Mouse (Mus musculus) mouse embryonic stem cell (cell line): ENCODE measurements around the gene Cxcr2.
"Not testable (repeated sequence)": the region's sequence is repeated elsewhere in the genome, so short reads cannot be mapped to it uniquely, and the experiment has no call there.

Source experiments
- in situ Hi-C, 2 experiments: fragments of 300-500 bp; cut with MboI; formaldehyde crosslinking; loops; 1 replicate in 1 of 2; 3 replicates in 1 of 2; pipeline ENCODE4 v1.14.3; 2019 to 2020; ENCODE audit warnings: low sequenced_read_pairs in 2 of 2, low pct_unique_long_range_greater_than_20kb in 1 of 2, mixed read lengths in 1 of 2; ENCODE audit not compliant: unreplicated experiment in 1 of 2

Cxcr2 gene

GRCm38 (mm10) chr1:74133954-74134353, 19.8 kb upstream of the Cxcr2 start:
- in situ Hi-C loops = no loop called here

- in situ Hi-C loops = no loop called here
Measured at GRCm38 (mm10) chr1:74135326-74135950, 18.4 kb upstream of the Cxcr2 start.

GRCm38 (mm10) chr1:74139415-74139814, 14.4 kb upstream of the Cxcr2 start:
- in situ Hi-C loops = no loop called here

- in situ Hi-C loops = no loop called here
Measured at GRCm38 (mm10) chr1:74141781-74142180, 12.0 kb upstream of the Cxcr2 start.

DNA sequence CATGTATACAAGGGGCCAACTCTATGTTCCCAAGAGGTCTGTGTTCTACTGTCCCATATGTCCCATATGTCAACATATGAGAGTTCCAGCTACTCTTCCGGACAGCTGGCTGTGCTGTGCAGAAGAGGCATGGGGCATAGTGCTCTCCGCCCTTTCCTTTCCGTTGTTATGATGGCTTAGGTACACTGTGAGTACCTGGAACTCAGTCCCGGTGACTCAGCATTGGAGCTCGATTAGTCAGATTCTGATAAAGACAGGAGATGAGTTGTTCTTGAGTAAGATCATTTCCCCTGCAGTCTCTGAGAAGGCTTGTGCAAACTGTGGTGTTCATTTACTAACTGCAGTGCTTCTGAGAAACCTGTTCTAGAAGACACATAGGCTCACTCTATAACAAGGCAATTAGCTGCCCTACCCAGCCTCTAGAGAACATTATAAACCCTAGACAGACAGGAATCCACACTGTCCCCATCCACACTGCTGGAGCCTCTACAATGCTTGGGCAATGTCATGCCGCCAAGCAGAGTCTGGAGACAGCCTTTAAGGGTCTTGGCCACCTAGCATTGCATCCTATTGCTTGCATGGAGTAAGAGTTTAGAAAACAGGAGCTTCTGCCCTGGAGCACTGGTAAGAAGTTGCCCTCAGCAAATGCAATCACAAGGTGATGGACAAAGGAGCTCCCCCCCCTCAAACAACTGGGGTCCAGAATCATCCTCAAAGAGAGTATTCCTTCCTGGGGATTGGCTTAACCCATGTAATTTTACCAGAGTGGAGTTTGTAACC, 4.5 kb upstream of the Cxcr2 start:
- in situ Hi-C loops = no loop called here

GRCm38 (mm10) chr1:74150101-74150500, 3.7 kb upstream of the Cxcr2 start:
- in situ Hi-C loops = no loop called here

- in situ Hi-C loops = no loop called here
Measured at GRCm38 (mm10) chr1:74151091-74151490, 2.7 kb upstream of the Cxcr2 start.

DNA sequence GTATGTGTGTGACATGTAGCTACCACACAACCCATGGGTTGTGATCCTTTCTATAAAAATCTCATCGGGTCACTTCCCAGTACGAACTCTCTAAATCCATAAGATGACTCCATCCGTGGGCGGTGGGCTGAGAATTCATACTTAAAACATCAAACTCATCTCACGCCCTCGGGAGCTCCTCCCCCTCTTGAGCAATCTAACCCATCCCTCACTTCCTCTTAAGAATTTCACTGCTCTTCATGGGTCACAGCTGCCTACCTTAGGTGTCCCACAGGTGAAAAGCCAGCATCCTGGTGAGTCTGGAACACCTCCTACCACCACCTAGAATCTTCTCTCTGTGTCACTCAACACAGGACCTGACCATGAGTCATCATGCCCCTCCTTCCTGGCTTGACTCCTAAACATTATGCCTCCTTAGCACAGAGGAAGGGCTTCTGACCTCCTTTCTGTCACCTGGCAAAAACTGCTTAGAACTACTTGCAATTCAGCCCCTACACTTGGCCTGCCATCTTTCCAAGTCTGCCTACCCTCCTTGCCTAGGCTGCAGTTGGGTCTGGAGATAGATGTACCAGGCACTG, 1.7 kb downstream of the Cxcr2 start:
- in situ Hi-C loops = no loop called here

- in situ Hi-C loops = no loop called here
Measured at GRCm38 (mm10) chr1:74156381-74156910, 2.7 kb downstream of the Cxcr2 start.

GRCm38 (mm10) chr1:74159613-74160012, 5.8 kb downstream of the Cxcr2 start:
- in situ Hi-C loops = not testable (repeated sequence)

DNA sequence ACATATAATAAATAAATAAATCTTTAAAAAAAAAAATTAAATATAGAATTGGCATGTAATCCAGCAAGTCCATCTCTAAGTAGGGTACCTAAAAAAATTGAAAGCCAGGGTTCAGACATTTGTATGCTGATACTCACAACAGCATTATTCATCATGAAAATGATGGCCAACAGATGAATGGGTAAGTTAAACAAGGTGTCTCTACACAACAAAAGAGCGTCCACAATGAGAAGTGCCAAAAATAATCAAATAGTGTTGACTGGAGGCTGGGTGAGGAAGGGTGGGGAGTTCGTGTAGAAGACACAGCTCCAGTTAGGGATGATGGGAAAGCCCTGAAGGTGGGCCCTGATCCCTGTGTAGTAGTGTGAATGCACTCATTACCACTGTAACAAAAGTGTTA, 6.2 kb downstream of the Cxcr2 start:
- in situ Hi-C loops = no loop called here

DNA sequence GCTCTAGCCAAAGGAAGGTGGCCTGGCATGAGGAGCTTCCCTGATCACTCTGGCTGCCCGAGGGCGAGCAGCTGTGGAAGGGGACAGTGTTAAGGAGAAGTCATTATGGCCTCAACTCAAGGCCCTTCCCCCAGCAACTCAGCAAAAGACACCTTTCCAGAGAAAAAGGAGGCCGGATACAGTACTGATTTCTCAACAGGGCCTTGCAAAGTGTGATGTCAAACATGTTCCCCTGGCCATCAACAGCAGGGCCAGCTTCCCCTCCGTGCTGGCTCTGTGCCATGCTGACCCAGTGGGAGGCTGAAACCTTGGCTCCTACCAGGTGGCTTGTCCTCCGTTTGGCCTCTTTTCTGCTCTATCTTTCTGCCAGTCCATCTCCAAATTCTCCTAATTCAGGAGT, 13.3 kb downstream of the Cxcr2 start:
- in situ Hi-C loops = no loop called here

DNA sequence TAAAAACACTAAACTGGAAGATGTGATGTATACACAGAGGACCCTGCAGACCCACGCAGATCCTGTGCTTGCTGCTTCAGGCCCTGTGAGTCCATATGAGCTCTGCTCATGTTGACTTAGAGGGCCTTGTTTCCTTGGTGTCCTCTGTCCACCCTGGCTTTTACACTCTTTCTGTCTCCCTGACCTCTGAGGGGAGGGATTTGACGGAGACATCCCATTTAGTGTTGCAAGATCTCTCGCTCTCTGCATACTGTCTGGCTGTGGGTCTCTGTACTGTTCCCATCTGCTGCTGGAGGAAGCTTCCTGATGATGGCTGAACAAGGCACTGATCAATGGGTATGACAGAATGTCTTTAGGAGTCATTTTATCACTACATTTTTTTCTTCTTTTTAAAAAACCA, 15.9 kb downstream of the Cxcr2 start:
- in situ Hi-C loops = no loop called here

GRCm38 (mm10) chr1:74172722-74173121, 18.9 kb downstream of the Cxcr2 start:
- in situ Hi-C loops = no loop called here

GRCm38 (mm10) chr1:74175731-74176130, 21.9 kb downstream of the Cxcr2 start:
- in situ Hi-C loops = no loop called here

DNA sequence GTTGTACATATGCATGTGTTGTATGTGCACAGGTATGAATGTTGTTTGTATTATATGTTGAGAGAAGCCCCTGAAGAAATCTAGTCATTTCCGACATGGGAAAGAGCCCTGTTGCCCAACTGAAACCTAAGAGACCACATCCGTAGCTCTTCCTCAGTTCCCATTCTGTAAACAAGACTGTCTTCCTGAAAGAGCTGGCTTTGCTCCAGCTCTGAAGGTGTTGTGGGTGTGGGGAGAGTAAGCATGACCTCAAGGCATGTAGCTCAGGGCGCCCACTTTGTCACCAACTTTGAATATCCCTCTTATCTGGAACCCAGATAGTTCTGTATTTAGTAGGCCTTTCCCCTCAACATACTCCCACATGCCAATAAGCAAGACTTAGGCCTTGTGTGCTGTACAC, 24.8 kb downstream of the Cxcr2 start:
- in situ Hi-C loops = no loop called here

GRCm38 (mm10) chr1:74179624-74180408, 26.0 kb downstream of the Cxcr2 start:
- in situ Hi-C loops = no loop called here

DNA sequence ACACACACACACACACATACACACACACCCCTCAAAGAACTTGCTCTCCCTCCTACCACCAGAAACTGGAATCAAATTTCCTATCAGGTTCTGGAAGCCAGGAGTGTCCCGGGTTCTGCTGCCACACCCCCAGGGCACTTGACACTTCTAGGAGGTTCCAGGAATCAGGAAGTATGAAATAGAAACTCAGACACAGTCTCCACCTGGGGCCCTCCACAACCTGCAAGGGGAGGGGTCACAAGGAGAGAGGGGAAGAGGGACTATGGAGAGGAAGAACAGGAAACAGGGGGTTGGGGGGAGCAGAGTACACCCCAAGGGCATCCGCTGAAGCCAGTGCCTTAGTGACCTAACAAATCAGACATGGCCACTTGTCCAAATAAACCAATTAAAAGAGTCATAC, 27.7 kb downstream of the Cxcr2 start:
- in situ Hi-C loops = no loop called here

DNA sequence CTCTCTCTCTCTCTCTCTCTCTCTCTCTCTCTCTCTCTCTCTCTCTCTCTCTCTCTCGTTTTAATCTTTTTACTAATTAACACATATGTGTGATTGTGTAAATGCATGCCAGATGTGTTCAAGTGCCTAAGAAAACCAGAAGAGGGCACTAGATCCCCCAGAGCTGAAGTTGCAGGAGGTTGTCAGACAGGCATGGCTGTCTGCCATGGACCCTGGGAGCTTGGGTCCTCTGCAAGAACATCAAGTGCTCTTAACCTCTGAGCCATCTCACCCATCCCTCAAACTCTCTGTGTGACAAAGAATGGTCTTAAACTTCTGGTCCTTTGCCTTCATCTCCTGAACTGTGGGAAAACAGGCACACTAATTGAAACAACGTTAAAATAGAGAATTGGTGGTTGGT, 29.2 kb downstream of the Cxcr2 start:
- in situ Hi-C loops = no loop called here
